Mouse (Mus musculus) adrenal gland, adult (tissue): ENCODE results near the gene Klf8.
A peak's percentile ranks its signal among the peaks of the same experiment; 100 is the strongest.

Experiments used
- DNase-seq, 2 experiments: peaks; one replicate each; pipeline ENCODE4 v3.0.0; 2022 to 2023; ENCODE audit warnings: low spot score in 1 of 2; ENCODE audit not compliant: inconsistent age in 2 of 2

Klf8 gene

DNA sequence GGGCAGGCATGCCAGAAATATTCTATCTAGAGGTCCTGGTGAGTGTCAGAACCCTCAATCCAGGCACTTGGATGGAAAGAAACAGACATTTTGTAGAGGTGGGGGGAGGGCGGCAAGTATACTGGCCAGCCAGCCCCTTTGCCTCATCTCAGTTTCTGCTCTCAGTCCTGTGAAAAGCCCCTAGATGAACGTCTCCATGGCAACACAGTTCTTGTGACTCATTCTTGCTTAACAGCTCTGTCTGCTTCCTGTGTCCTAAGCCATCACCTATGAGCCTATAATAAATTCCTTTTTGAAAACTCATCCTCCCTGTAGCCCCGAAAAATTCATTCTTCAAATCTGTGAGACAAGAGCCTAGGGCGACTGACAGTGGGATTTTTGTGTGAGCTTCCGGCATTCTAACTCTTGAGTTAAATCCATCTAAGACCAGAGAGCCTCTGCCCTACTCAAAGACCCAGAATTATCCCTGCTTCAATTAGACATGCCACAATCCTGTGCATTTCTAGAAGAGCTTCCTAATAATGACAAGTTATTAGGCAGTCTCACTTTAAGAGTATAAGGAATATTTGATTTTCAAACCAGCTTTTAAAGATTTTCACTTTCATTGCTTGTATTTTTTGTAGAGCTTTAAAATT lies 196.5 kb downstream of the Klf8 start:
- DNase-seq: peak in 1 of 2 experiments; percentile 28

DNA sequence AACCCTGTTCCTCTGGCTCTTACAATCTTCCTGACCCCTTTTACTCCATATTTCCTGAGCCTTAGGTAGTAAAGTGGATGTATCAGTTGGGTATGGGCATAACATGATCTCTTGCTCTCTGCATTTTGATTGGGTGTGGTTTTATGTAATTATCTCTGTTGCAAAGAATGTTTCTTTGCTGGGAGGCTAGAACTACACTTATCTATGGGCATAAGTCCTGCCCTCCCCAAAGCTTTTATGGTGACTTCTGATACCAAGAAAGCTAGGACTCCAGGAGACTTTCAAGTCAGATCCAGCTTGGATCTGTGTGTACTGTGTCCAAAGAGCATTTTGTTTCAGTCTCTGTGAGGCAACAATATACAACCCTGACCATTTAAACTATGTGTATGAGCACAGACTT lies 202.3 kb downstream of the Klf8 start:
- DNase-seq: no peak

DNA sequence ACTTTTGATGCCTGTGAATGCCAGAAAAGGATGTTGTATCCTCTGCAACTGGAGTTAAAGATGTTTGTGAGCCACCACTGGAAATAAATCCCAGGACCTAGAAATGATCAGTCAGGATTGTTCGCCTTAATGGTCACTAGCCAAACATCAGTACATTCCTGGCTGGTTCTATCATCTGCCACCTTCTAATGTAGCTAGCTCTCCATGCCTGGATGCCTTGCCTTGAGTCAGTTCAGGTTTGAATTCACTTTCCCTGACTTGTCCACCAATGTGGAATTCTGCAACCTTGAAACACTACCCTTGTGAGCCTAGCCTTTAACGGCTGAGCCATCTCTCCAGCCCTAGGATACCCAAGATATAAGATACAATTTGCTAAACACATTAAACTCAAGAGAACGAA lies 202.8 kb downstream of the Klf8 start:
- no peak for DNase-seq
